In the genomic region with DNA sequence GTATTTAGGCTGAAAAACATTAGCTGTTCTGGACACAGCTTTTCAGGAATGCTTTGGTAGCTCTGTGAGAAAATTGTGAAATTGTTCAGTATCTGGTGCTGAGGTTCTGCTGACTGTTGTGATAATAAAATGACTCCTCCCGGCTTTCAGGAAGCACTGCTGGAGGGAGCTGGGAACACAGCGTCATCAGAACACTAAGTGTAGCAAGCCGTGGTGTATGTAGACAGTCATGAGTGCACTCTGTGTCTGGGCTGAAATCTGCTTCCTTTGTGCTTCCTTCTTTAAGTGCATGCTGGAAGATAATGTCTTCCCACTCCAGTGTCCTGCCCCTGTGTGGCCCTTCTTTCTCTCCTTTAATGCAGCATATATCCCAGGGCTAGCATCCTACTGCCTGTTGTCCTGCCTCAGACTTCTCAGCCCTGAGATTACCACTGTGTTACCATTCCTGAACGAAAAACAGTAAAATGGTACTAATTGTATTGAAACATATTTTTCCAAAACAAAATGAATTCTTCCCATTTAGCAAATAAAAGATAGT, we compare ENCODE assay signal across 9 mouse cellular contexts. TPM values are rescaled to one million over a fixed set of nuclear protein-coding genes. Genes with fewer than 3 reads are reported as not detected.
DNase-seq lines count a peak whose midpoint lies in the region; ATAC-seq and TF ChIP-seq lines count a peak whose summit lies in the region.
"Had no signal": no experiment of that assay in that cellular context is flagged by ENCODE, and none has a peak within 500 bp of the region (broad histone marks: within the 10 kb centered on the region; RNA-seq: fewer than 3 reads in every experiment).

No protein-coding gene starts in this region.

- H3K4me2 ChIP-seq in forebrain, embryonic 15.5 days (replicated peaks), result no peak overlapping the region
- no peak overlapping the region for H3K4me2 ChIP-seq in intestine, embryonic 14.5 days (ENCODE audit: low read length)
- 0 out of 2 replicates have a peak overlapping the region, but pooled peaks have one; percentile 13 for H3K4me2 ChIP-seq in midbrain, embryonic 13.5 days (replicated peaks)

- no peak overlapping the region for H3K9ac ChIP-seq in liver, adult 2 months (ENCODE audit: low read depth, low read length)
- H3K9ac ChIP-seq in forebrain, embryonic 15.5 days (replicated peaks), result peak overlapping the region; percentile 13; the same call in 1 of the 2 replicates
- H3K9ac ChIP-seq in intestine, embryonic 14.5 days (ENCODE audit: low read length), result 0 out of 2 replicates have a peak overlapping the region, but pooled peaks have one; percentile 16
- 0 out of 2 replicates have a peak overlapping the region, but pooled peaks have one; percentile 15 for H3K9ac ChIP-seq in midbrain, embryonic 13.5 days (replicated peaks)
- H3K9ac ChIP-seq: liver, embryonic 14.5 days had no signal

- no peak for TF ChIP-seq POLR2A in liver, adult 2 months (IDR thresholded peaks at IDR 0.05; ENCODE audit: extremely low read depth, insufficient read depth, low read length)

- no peaks in the 10 kb centered on the region for H3K27me3 ChIP-seq in liver, adult 2 months (ENCODE audit: control insufficient read depth, insufficient read depth, low read length)
- H3K27me3 ChIP-seq in forebrain, embryonic 15.5 days, result no peaks in the 10 kb centered on the region
- H3K27me3 ChIP-seq in intestine, embryonic 14.5 days (replicated peaks; ENCODE audit: control insufficient read depth, insufficient read depth, low read length), result no peaks in the 10 kb centered on the region
- H3K27me3 ChIP-seq in midbrain, embryonic 13.5 days, result no peaks in the 10 kb centered on the region

- 12% methylated on average over 4 of the region's 4 CpGs for WGBS in liver, adult 2 months
- 18% methylated on average over 4 of the region's 4 CpGs for WGBS in forebrain, embryonic 15.5 days
- WGBS in intestine, embryonic 14.5 days, result 19% methylated on average over 4 of the region's 4 CpGs
- 13% methylated on average over 4 of the region's 4 CpGs for WGBS in midbrain, embryonic 13.5 days

- H3K9me3 ChIP-seq in forebrain, embryonic 15.5 days, result no peaks in the 10 kb centered on the region
- H3K9me3 ChIP-seq in intestine, embryonic 14.5 days (ENCODE audit: control insufficient read depth, low read length), result no peaks in the 10 kb centered on the region
- no peaks in the 10 kb centered on the region for H3K9me3 ChIP-seq in midbrain, embryonic 13.5 days

- peak; percentile 62 for DNase-seq in liver, adult 2 months (ENCODE audit: extremely low read depth, low read depth, low spot score)
- DNase-seq in liver, result no peak
- DNase-seq in intestine, embryonic 14.5 days (ENCODE audit: low spot score), result no peak
- DNase-seq in cerebellum, adult 11-12 months, result no peak
- no peak for DNase-seq in cerebellum, postnatal 10 days
- DNase-seq in adrenal gland, adult 8-10 months, result no peak

- H3K27ac ChIP-seq in liver, adult 2 months (replicated peaks; ENCODE audit: insufficient read depth, low read depth, low read length), result peak overlapping the region; percentile 29
- H3K27ac ChIP-seq in forebrain, embryonic 15.5 days (replicated peaks), result peak overlapping the region; percentile 80
- peak overlapping the region; percentile 39 for H3K27ac ChIP-seq in intestine, embryonic 14.5 days (ENCODE audit: low read depth)
- H3K27ac ChIP-seq in midbrain, embryonic 13.5 days, result peak overlapping the region; percentile 91
- H3K27ac ChIP-seq: liver, embryonic 14.5 days had no signal

- H3K4me3 ChIP-seq in liver, adult 2 months (ENCODE audit: insufficient read depth, low read depth, low read length), result no peak overlapping the region
- H3K4me3 ChIP-seq in forebrain, embryonic 15.5 days, result no peak overlapping the region
- H3K4me3 ChIP-seq in intestine, embryonic 14.5 days (ENCODE audit: low read depth, low read length), result no peak overlapping the region
- no peak overlapping the region for H3K4me3 ChIP-seq in midbrain, embryonic 13.5 days (replicated peaks)

- H3K79me2 ChIP-seq in liver, adult 2 months (ENCODE audit: control insufficient read depth, insufficient read depth, low read length), result peaks cover 44% of the 10 kb centered on the region

- no peak for TF ChIP-seq CTCF in liver, adult 2 months (IDR thresholded peaks at IDR 0.05; ENCODE audit: low read depth, low read length)

- ATAC-seq in forebrain, embryonic 15.5 days (replicated peaks), result peak; percentile 68
- ATAC-seq in intestine, embryonic 14.5 days (replicated peaks; ENCODE audit: low FRiP score, low TSS enrichment, low read depth), result no peak
- ATAC-seq in midbrain, embryonic 13.5 days, result peak; percentile 80

- H3K36me3 ChIP-seq in liver, adult 2 months (ENCODE audit: control insufficient read depth, insufficient read depth, low read length), result no peaks in the 10 kb centered on the region
- no peaks in the 10 kb centered on the region for H3K36me3 ChIP-seq in forebrain, embryonic 15.5 days
- no peaks in the 10 kb centered on the region for H3K36me3 ChIP-seq in intestine, embryonic 14.5 days (ENCODE audit: control insufficient read depth, insufficient read depth, low read length)
- no peaks in the 10 kb centered on the region for H3K36me3 ChIP-seq in midbrain, embryonic 13.5 days

- peaks cover 19% of the 10 kb centered on the region for H3K4me1 ChIP-seq in liver, adult 2 months (ENCODE audit: control insufficient read depth, insufficient read depth, low read length)
- H3K4me1 ChIP-seq in forebrain, embryonic 15.5 days, result peaks cover 45% of the 10 kb centered on the region
- H3K4me1 ChIP-seq in intestine, embryonic 14.5 days (replicated peaks; ENCODE audit: control insufficient read depth, insufficient read depth, low read length), result peaks cover 33% of the 10 kb centered on the region
- peaks cover 42% of the 10 kb centered on the region for H3K4me1 ChIP-seq in midbrain, embryonic 13.5 days (replicated peaks)

RNA-seq across cellular contexts. Expression of a gene that starts 28.7 kb away (rescaled TPM):
- total RNA-seq in liver, adult 2 months (2014; rRNA removed), result 11.5 and 14.8 TPM in 2 replicates
- 8.2 and 13.6 TPM in 2 replicates for polyA plus RNA-seq in liver, adult 2 months (2012; rRNA removed)
- 9.7 and 10.3 TPM in 2 replicates for polyA plus RNA-seq in forebrain, embryonic 15.5 days (2015; fragmentation: Nextera tagmentation; extraction: Ambion mirVana)
- 15.9 and 19.2 TPM in 2 replicates for polyA plus RNA-seq in intestine, embryonic 14.5 days (2014; fragmentation: Nextera tagmentation; extraction: Ambion mirVana)
- polyA plus RNA-seq in midbrain, embryonic 13.5 days (2015; fragmentation: Nextera tagmentation; extraction: Ambion mirVana), result 14.3 and 14.4 TPM in 2 replicates
- 10 to 100 TPM; 24.2 to 46.2 (median 33.3) TPM for total RNA-seq in adrenal gland, adult 8-10 months (2022)

Comparison
In these comparisons a context has a peak if more than half of its experiments do, and no peak if none do; other contexts are left out.
1. H3K27ac ChIP-seq: peak in every context shown above with its lines; median percentile 91 in midbrain, embryonic 13.5 days; 80 in forebrain, embryonic 15.5 days; 39 in intestine, embryonic 14.5 days; 29 in liver, adult 2 months.